Mouse (Mus musculus): Measurements from ENCODE around the gene Uvrag. TPM values are rescaled to one million over a fixed set of nuclear protein-coding genes. Genes with fewer than 3 reads are reported as not detected.

Uvrag gene
- polyA plus RNA-seq, 1 experiment, result 74.6 TPM

- H3K4me1 ChIP-seq (replicated peaks; ENCODE audit: control insufficient read depth, insufficient read depth, low read length), result no peaks in the 10 kb centered on the region
- no peaks in the 10 kb centered on the region for H3K27me3 ChIP-seq (ENCODE audit: control insufficient read depth, insufficient read depth, low read length)
- H3K4me3 ChIP-seq (ENCODE audit: control insufficient read depth, insufficient read depth, low read length), result no peak overlapping the region
- WGBS, result 98% methylated on average over 5 of the region's 5 CpGs
- no peak for DNase-seq
- no peak for TF ChIP-seq CTCF (IDR thresholded peaks at IDR 0.05; ENCODE audit: borderline replicate concordance, control insufficient read depth, extremely low read depth, insufficient read depth, low read length, poor library complexity)
- TF ChIP-seq POLR2A (IDR thresholded peaks at IDR 0.05; ENCODE audit: control insufficient read depth, extremely low read depth, insufficient read depth, low read length, poor library complexity), result no peak
- no peaks in the 10 kb centered on the region for H3K36me3 ChIP-seq (ENCODE audit: control insufficient read depth, insufficient read depth, low read length)
- H3K27ac ChIP-seq (ENCODE audit: control insufficient read depth, insufficient read depth, low read length), result no peak overlapping the region
These were observed 218.0 kb downstream of the Uvrag start for GRCm38 (mm10) chr7:98922984-98923383.

GRCm38 (mm10) chr7:98917407-98917806 lies 223.5 kb downstream of the Uvrag start:
- no peak for DNase-seq

GRCm38 (mm10) chr7:98916581-98916980 lies 224.4 kb downstream of the Uvrag start:
- no peak overlapping the region for H3K27ac ChIP-seq (ENCODE audit: control insufficient read depth, insufficient read depth, low read length)
- H3K4me1 ChIP-seq (replicated peaks; ENCODE audit: control insufficient read depth, insufficient read depth, low read length), result no peaks in the 10 kb centered on the region
- DNase-seq, result no peak
- TF ChIP-seq POLR2A (IDR thresholded peaks at IDR 0.05; ENCODE audit: control insufficient read depth, extremely low read depth, insufficient read depth, low read length, poor library complexity) (no peak), CTCF (IDR thresholded peaks at IDR 0.05; ENCODE audit: borderline replicate concordance, control insufficient read depth, extremely low read depth, insufficient read depth, low read length, poor library complexity) (no peak)
- no peaks in the 10 kb centered on the region for H3K36me3 ChIP-seq (ENCODE audit: control insufficient read depth, insufficient read depth, low read length)
- WGBS, result 98% methylated on average over 6 of the region's 6 CpGs
- H3K4me3 ChIP-seq (ENCODE audit: control insufficient read depth, insufficient read depth, low read length), result no peak overlapping the region
- H3K27me3 ChIP-seq (ENCODE audit: control insufficient read depth, insufficient read depth, low read length), result no peaks in the 10 kb centered on the region

More at GRCm38 (mm10) chr7:98917407-98917806, 223.5 kb downstream of the Uvrag start:
- TF ChIP-seq CTCF (IDR thresholded peaks at IDR 0.05; ENCODE audit: borderline replicate concordance, control insufficient read depth, extremely low read depth, insufficient read depth, low read length, poor library complexity) (no peak), POLR2A (IDR thresholded peaks at IDR 0.05; ENCODE audit: control insufficient read depth, extremely low read depth, insufficient read depth, low read length, poor library complexity) (no peak)
- no peak overlapping the region for H3K4me3 ChIP-seq (ENCODE audit: control insufficient read depth, insufficient read depth, low read length)
- no peaks in the 10 kb centered on the region for H3K27me3 ChIP-seq (ENCODE audit: control insufficient read depth, insufficient read depth, low read length)
- no peaks in the 10 kb centered on the region for H3K36me3 ChIP-seq (ENCODE audit: control insufficient read depth, insufficient read depth, low read length)
- no peaks in the 10 kb centered on the region for H3K4me1 ChIP-seq (replicated peaks; ENCODE audit: control insufficient read depth, insufficient read depth, low read length)
- H3K27ac ChIP-seq (ENCODE audit: control insufficient read depth, insufficient read depth, low read length), result no peak overlapping the region
- 96% methylated on average over 5 of the region's 5 CpGs for WGBS

- no peak overlapping the region for H3K4me3 ChIP-seq (ENCODE audit: control insufficient read depth, insufficient read depth, low read length)
- H3K27ac ChIP-seq (ENCODE audit: control insufficient read depth, insufficient read depth, low read length), result no peak overlapping the region
- H3K36me3 ChIP-seq (ENCODE audit: control insufficient read depth, insufficient read depth, low read length), result no peaks in the 10 kb centered on the region
- no peaks in the 10 kb centered on the region for H3K4me1 ChIP-seq (replicated peaks; ENCODE audit: control insufficient read depth, insufficient read depth, low read length)
- DNase-seq, result no peak
- H3K27me3 ChIP-seq (ENCODE audit: control insufficient read depth, insufficient read depth, low read length), result no peaks in the 10 kb centered on the region
- TF ChIP-seq CTCF (IDR thresholded peaks at IDR 0.05; ENCODE audit: borderline replicate concordance, control insufficient read depth, extremely low read depth, insufficient read depth, low read length, poor library complexity) (no peak), POLR2A (IDR thresholded peaks at IDR 0.05; ENCODE audit: control insufficient read depth, extremely low read depth, insufficient read depth, low read length, poor library complexity) (no peak)
- 83% methylated on average over 2 of the region's 2 CpGs for WGBS
These were observed 228.0 kb downstream of the Uvrag start for GRCm38 (mm10) chr7:98912953-98913360.

GRCm38 (mm10) chr7:98911276-98911675 lies 229.7 kb downstream of the Uvrag start:
- Histone ChIP-seq H3K4me1 (replicated peaks; ENCODE audit: control insufficient read depth, insufficient read depth, low read length) (no peaks in the 10 kb centered on the region), H3K27me3 (ENCODE audit: control insufficient read depth, insufficient read depth, low read length) (no peaks in the 10 kb centered on the region), H3K27ac (ENCODE audit: control insufficient read depth, insufficient read depth, low read length) (no peak overlapping the region), H3K36me3 (ENCODE audit: control insufficient read depth, insufficient read depth, low read length) (no peaks in the 10 kb centered on the region; the same call in 1 of the 2 replicates), H3K4me3 (ENCODE audit: control insufficient read depth, insufficient read depth, low read length) (no peak overlapping the region)
- no peak for DNase-seq
- 95% methylated on average over 8 of the region's 8 CpGs for WGBS
- TF ChIP-seq CTCF (IDR thresholded peaks at IDR 0.05; ENCODE audit: borderline replicate concordance, control insufficient read depth, extremely low read depth, insufficient read depth, low read length, poor library complexity) (no peak), POLR2A (IDR thresholded peaks at IDR 0.05; ENCODE audit: control insufficient read depth, extremely low read depth, insufficient read depth, low read length, poor library complexity) (no peak)

- H3K27me3 ChIP-seq (ENCODE audit: control insufficient read depth, insufficient read depth, low read length), result no peaks in the 10 kb centered on the region
- H3K4me3 ChIP-seq (ENCODE audit: control insufficient read depth, insufficient read depth, low read length), result no peak overlapping the region
- 95% methylated on average over 11 of the region's 11 CpGs for WGBS
- H3K36me3 ChIP-seq (ENCODE audit: control insufficient read depth, insufficient read depth, low read length), result no peaks in the 10 kb centered on the region; the same call in 1 of the 2 replicates
- H3K27ac ChIP-seq (ENCODE audit: control insufficient read depth, insufficient read depth, low read length), result no peak overlapping the region
- no peak for DNase-seq
- TF ChIP-seq CTCF (IDR thresholded peaks at IDR 0.05; ENCODE audit: borderline replicate concordance, control insufficient read depth, extremely low read depth, insufficient read depth, low read length, poor library complexity) (no peak), POLR2A (IDR thresholded peaks at IDR 0.05; ENCODE audit: control insufficient read depth, extremely low read depth, insufficient read depth, low read length, poor library complexity) (no peak)
- H3K4me1 ChIP-seq (replicated peaks; ENCODE audit: control insufficient read depth, insufficient read depth, low read length), result no peaks in the 10 kb centered on the region
These were observed 230.2 kb downstream of the Uvrag start for GRCm38 (mm10) chr7:98910712-98911111.

- Histone ChIP-seq H3K36me3 (ENCODE audit: control insufficient read depth, insufficient read depth, low read length) (no peaks in the 10 kb centered on the region; the same call in 1 of the 2 replicates), H3K4me3 (ENCODE audit: control insufficient read depth, insufficient read depth, low read length) (no peak overlapping the region), H3K4me1 (replicated peaks; ENCODE audit: control insufficient read depth, insufficient read depth, low read length) (no peaks in the 10 kb centered on the region), H3K27me3 (ENCODE audit: control insufficient read depth, insufficient read depth, low read length) (no peaks in the 10 kb centered on the region), H3K27ac (ENCODE audit: control insufficient read depth, insufficient read depth, low read length) (no peak overlapping the region)
- DNase-seq, result no peak
- WGBS, result 98% methylated on average over 11 of the region's 11 CpGs
- TF ChIP-seq POLR2A (IDR thresholded peaks at IDR 0.05; ENCODE audit: control insufficient read depth, extremely low read depth, insufficient read depth, low read length, poor library complexity) (no peak), CTCF (IDR thresholded peaks at IDR 0.05; ENCODE audit: borderline replicate concordance, control insufficient read depth, extremely low read depth, insufficient read depth, low read length, poor library complexity) (no peak)
These were observed 230.8 kb downstream of the Uvrag start for GRCm38 (mm10) chr7:98910164-98910563.

Data from thymus, adult 2 months (tissue).